In the genomic region with DNA sequence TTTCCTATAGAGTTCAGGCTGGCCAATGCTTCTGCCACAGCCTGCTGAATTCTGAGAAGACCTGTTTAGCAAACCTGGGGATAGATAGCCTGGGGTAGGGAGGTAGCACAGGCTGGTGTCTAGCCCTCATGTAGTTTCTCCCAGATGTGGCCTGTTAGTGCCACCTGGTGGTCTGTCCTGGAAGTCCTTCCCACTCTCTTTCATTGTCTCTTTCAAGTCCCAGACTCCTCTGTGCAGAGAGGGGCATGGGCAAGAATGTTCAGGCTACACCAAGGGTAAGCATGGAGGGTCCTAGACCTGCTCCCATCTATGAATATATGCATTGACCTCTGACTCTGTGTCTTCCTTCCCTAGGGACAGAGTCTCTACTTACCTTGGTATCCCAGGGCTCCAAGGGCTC, we compare ENCODE assay signal across 8 mouse cellular contexts. TPM values are rescaled to one million over a fixed set of nuclear protein-coding genes. Genes with fewer than 3 reads are reported as not detected.
DNase-seq lines count a peak whose midpoint lies in the region; ATAC-seq and TF ChIP-seq lines count a peak whose summit lies in the region.

No protein-coding gene starts in this region.

- H3K4me3 ChIP-seq in forebrain, embryonic 14.5 days (ENCODE audit: low read depth, low read length) = no peak overlapping the region
- no peak overlapping the region for H3K4me3 ChIP-seq in hindbrain, embryonic 11.5 days (ENCODE audit: low read depth, low read length)
- H3K4me3 ChIP-seq in lung, postnatal 0 days (ENCODE audit: low read depth, low read length) = no peak overlapping the region

- ATAC-seq in forebrain, embryonic 14.5 days = peak; percentile 75
- peak; percentile 56; the same call in 1 of the 2 replicates for ATAC-seq in hindbrain, embryonic 11.5 days (ENCODE audit: low FRiP score)
- ATAC-seq in lung, postnatal 0 days = peak; percentile 25; the same call in 1 of the 2 replicates

- no peaks in the 10 kb centered on the region for H3K27me3 ChIP-seq in forebrain, embryonic 14.5 days (replicated peaks; ENCODE audit: control insufficient read depth, insufficient read depth, low read length)
- H3K27me3 ChIP-seq in hindbrain, embryonic 11.5 days (ENCODE audit: control insufficient read depth, insufficient read depth, low read length) = no peaks in the 10 kb centered on the region
- H3K27me3 ChIP-seq in lung, postnatal 0 days (replicated peaks; ENCODE audit: insufficient read depth, low read length) = no peaks in the 10 kb centered on the region

- no peaks in the 10 kb centered on the region for H3K9me3 ChIP-seq in forebrain, embryonic 14.5 days (replicated peaks; ENCODE audit: control insufficient read depth, low read length)
- H3K9me3 ChIP-seq in hindbrain, embryonic 11.5 days (ENCODE audit: control insufficient read depth, low read length) = no peaks in the 10 kb centered on the region
- H3K9me3 ChIP-seq in lung, postnatal 0 days (ENCODE audit: low read length) = no peaks in the 10 kb centered on the region

- H3K4me2 ChIP-seq in forebrain, embryonic 14.5 days (ENCODE audit: low read length) = no peak overlapping the region
- no peak overlapping the region for H3K4me2 ChIP-seq in hindbrain, embryonic 11.5 days (replicated peaks; ENCODE audit: low read depth, low read length)
- H3K4me2 ChIP-seq in lung, postnatal 0 days (replicated peaks; ENCODE audit: low read depth, low read length) = no peak overlapping the region

- peak; percentile 82 for DNase-seq in ES-CJ7 (ENCODE audit: low read depth, low spot score)
- peak; percentile 69 for DNase-seq in c-Kit-positive CD71-negative TER-119-negative erythroid progenitor cells, embryonic 14.5 days (ENCODE audit: low read depth)
- DNase-seq in forebrain, embryonic 14.5 days (ENCODE audit: low spot score) = peak; percentile 82
- DNase-seq in hindbrain, embryonic 11.5 days (ENCODE audit: low spot score) = peak; percentile 89
- DNase-seq in layer of hippocampus, adult 8-10 months (ENCODE audit: low spot score in 2 of 2) = peak; percentile 34 to 74
- peak; percentile 76 for DNase-seq in lung, postnatal 0 days (ENCODE audit: low spot score)
- DNase-seq in ovary, postnatal 36 days (ENCODE audit: low spot score) = peak; percentile 67
- peak; percentile 72 for DNase-seq in thymus, postnatal 0 days (ENCODE audit: low spot score)

- no peaks in the 10 kb centered on the region for H3K36me3 ChIP-seq in forebrain, embryonic 14.5 days (ENCODE audit: control insufficient read depth, insufficient read depth, low read length)
- no peaks in the 10 kb centered on the region for H3K36me3 ChIP-seq in hindbrain, embryonic 11.5 days (ENCODE audit: control insufficient read depth, insufficient read depth, low read length)
- no peaks in the 10 kb centered on the region for H3K36me3 ChIP-seq in lung, postnatal 0 days (ENCODE audit: insufficient read depth, low read length)

- no peaks in the 10 kb centered on the region for H3K4me1 ChIP-seq in forebrain, embryonic 14.5 days (ENCODE audit: control insufficient read depth, insufficient read depth, low read length)
- no peaks in the 10 kb centered on the region for H3K4me1 ChIP-seq in hindbrain, embryonic 11.5 days (replicated peaks; ENCODE audit: control insufficient read depth, insufficient read depth, low read length)
- H3K4me1 ChIP-seq in lung, postnatal 0 days (ENCODE audit: insufficient read depth, low read depth, low read length) = no peaks in the 10 kb centered on the region

- peak; percentile 94 for TF ChIP-seq CTCF in lung, postnatal 0 days (IDR thresholded peaks at IDR 0.05)

- no peak overlapping the region for H3K27ac ChIP-seq in forebrain, embryonic 14.5 days (ENCODE audit: low read depth, low read length)
- no peak overlapping the region for H3K27ac ChIP-seq in hindbrain, embryonic 11.5 days (ENCODE audit: low read depth, low read length)
- no peak overlapping the region for H3K27ac ChIP-seq in lung, postnatal 0 days (ENCODE audit: low read length)

- H3K9ac ChIP-seq in forebrain, embryonic 14.5 days (ENCODE audit: low read length) = no peak overlapping the region
- no peak overlapping the region for H3K9ac ChIP-seq in hindbrain, embryonic 11.5 days (ENCODE audit: low read depth, low read length)
- no peak overlapping the region for H3K9ac ChIP-seq in lung, postnatal 0 days (replicated peaks; ENCODE audit: low read depth)

- no peak for TF ChIP-seq EP300 in lung, postnatal 0 days (IDR thresholded peaks at IDR 0.05)

RNA-seq across cellular contexts. Expression of gene Limk1, which starts 15.8 kb away (rescaled TPM):
- 14.0 and 16.4 TPM in 2 replicates for polyA plus RNA-seq in forebrain, embryonic 14.5 days (2014; fragmentation: Nextera tagmentation; extraction: Ambion mirVana)
- polyA plus RNA-seq in hindbrain, embryonic 11.5 days (2014; fragmentation: Nextera tagmentation; extraction: Ambion mirVana) = 12.4 and 14.7 TPM in 2 replicates
- 10 to 100 TPM; 43.7 to 45.3 (median 44.5) TPM for total RNA-seq in layer of hippocampus, adult 8-10 months (2022)
- 7.2 and 10.2 TPM in 2 replicates for polyA plus RNA-seq in lung, postnatal 0 days (2015; fragmentation: Nextera tagmentation; extraction: Ambion mirVana)
- polyA plus RNA-seq in thymus, postnatal 0 days (2015; fragmentation: Nextera tagmentation; extraction: Ambion mirVana) = 2.8 and 3.8 TPM in 2 replicates

RNA-seq across cellular contexts. Expression of gene Eln, which starts 43.0 kb away (rescaled TPM):
- 4.1 and 6.0 TPM in 2 replicates for polyA plus RNA-seq in forebrain, embryonic 14.5 days (2014; fragmentation: Nextera tagmentation; extraction: Ambion mirVana)
- polyA plus RNA-seq in hindbrain, embryonic 11.5 days (2014; fragmentation: Nextera tagmentation; extraction: Ambion mirVana) = 1.7 and 1.8 TPM in 2 replicates
- total RNA-seq in layer of hippocampus, adult 8-10 months (2022) = 10 to 100 TPM; 10.1 to 14.5 (median 13.5) TPM
- polyA plus RNA-seq in lung, postnatal 0 days (2015; fragmentation: Nextera tagmentation; extraction: Ambion mirVana) = 1,769 and 1,865 TPM in 2 replicates
- polyA plus RNA-seq in thymus, postnatal 0 days (2015; fragmentation: Nextera tagmentation; extraction: Ambion mirVana) = 12.4 and 96.1 TPM in 2 replicates

Comparison
In these comparisons a context has a peak if more than half of its experiments do, and no peak if none do; other contexts are left out.
1. ATAC-seq: peak in every context shown above with its lines; median percentile 75 in forebrain, embryonic 14.5 days; 56 in hindbrain, embryonic 11.5 days; 25 in lung, postnatal 0 days.
2. RNA of gene Eln, which starts 43.0 kb away (polyA plus RNA-seq): 1,769 to 1,865 TPM in lung, postnatal 0 days; 12.4 to 96.1 TPM in thymus, postnatal 0 days, 4.1 to 6.0 TPM in forebrain, embryonic 14.5 days and 1.7 to 1.8 TPM in hindbrain, embryonic 11.5 days; every median in the first group is over 10 times any median in the second.
3. Peak in every context shown above with its lines, with median percentiles within 50 percentile points of each other: DNase-seq.